Mouse (Mus musculus): Measurements from ENCODE around the gene Uba3. TPM values are rescaled to one million over a fixed set of nuclear protein-coding genes. Genes with fewer than 3 reads are reported as not detected.

Uba3 gene
- polyA plus RNA-seq, 1 experiment: 18.5 TPM

DNA sequence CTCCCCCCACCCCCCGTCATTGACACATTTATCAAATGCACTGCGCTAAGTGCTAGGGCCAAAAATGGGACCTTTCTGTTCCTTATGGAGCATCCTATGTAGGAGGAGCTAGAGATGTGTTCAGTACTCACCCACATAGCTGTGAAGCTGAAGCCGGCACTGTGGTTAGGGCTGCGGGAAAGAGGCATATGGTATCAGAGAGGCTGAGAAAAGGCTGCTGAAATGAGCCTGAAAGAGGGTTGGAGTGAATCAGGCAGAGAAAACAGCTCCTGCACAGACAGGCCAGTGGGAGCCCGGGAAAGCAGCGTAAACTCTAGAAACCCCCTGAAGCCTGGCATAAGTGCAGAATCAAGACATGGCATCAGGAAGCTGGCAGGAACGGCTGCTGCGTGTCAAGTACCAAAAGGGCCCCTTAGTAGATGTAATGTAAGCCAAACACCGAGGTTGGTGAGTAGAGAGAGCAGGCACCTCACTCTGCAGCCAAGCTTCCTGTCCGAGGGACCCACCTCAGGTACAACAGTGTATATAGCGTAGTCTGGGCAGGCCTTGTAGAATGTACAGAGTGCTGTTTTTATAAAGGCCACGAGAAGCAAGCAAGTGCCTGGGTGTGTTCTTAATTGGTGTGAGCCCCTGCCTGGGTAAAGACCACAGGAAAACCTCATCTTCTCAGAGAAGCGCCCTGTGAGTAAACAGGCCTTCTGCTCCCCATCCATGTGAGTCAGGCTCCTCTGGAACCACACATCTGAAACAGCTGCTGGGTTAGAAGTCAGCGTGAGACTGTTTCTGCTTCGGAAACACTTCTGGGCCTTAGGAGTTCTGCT lies 16.0 kb upstream of the Uba3 start:
- TF ChIP-seq POLR2A (IDR thresholded peaks at IDR 0.05; ENCODE audit: borderline replicate concordance, control insufficient read depth, low read depth, low read length): no peak
- no peak for TF ChIP-seq CTCF (IDR thresholded peaks at IDR 0.05; ENCODE audit: control insufficient read depth, insufficient read depth, low read length)
- 43% methylated on average over 15 of the region's 15 CpGs for WGBS
- no peak overlapping the region for H3K4me3 ChIP-seq (replicated peaks; ENCODE audit: control insufficient read depth, low read depth, low read length)
- no peak overlapping the region; the same call in 1 of the 2 replicates for H3K27ac ChIP-seq (ENCODE audit: control insufficient read depth, insufficient read depth, low read depth, low read length, poor library complexity)
- peaks cover 4% of the 10 kb centered on the region for H3K4me1 ChIP-seq (ENCODE audit: control insufficient read depth, insufficient read depth, low read length)

DNA sequence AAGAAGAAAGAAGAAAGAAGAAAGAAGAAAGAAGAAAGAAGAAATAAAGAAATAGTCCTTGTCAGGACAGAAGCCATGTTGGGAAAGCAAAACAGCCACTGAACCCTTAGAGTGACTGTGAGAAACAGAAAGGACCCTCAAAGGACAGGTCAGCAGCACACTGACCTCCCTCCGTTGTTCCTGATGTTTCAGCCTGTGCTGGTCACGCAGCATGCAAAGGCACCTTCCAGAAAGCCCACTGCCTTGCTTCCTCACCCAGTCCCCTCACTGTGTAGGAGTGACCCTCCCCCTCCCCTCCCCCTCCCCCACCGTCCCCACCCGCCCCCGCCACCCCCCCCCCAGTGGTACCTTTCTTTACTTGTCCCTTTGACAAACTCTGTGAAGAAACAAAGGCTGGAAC lies 15.2 kb upstream of the Uba3 start:
- TF ChIP-seq POLR2A (IDR thresholded peaks at IDR 0.05; ENCODE audit: borderline replicate concordance, control insufficient read depth, low read depth, low read length) (no peak), CTCF (IDR thresholded peaks at IDR 0.05; ENCODE audit: control insufficient read depth, insufficient read depth, low read length) (no peak)
- WGBS: 95% methylated on average over 2 of the region's 5 CpGs
- Histone ChIP-seq H3K4me3 (replicated peaks; ENCODE audit: control insufficient read depth, low read depth, low read length) (no peak overlapping the region), H3K27ac (ENCODE audit: control insufficient read depth, insufficient read depth, low read depth, low read length, poor library complexity) (no peak overlapping the region), H3K4me1 (ENCODE audit: control insufficient read depth, insufficient read depth, low read length) (peaks cover 4% of the 10 kb centered on the region)

DNA sequence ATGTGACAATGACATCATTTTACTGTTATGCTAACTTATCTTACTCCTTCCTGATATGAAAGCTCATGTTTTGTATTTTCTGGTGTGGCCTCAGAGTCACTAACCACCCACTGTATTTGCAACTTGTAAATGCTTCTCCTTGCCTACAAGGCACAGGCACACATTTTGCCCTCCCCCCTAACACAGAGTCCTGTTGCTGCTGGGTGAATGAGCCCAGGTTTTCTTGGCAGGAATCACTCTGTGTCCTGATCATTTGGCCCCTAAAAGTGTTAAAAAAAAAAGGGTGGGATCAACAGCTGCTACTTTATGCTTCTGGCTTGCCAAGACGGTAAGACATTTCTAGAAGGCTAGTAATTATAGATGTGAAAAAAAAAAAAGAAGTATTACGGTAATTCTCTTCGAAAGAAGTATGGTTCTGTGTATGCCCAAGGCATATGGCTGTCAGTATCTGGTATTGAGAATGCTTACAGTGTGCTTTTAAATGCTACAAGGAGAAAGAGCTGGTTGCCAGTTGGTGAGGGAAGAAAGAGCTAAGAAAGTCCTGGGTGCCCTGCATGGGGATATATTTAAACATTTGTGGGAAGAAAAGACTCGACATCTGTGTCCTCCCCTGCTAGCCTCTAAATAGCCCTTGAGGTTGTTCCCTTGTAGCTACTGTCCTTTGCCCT lies 10.8 kb upstream of the Uba3 start:
- peaks cover 1% of the 10 kb centered on the region; the same call in 1 of the 2 replicates for H3K4me1 ChIP-seq (ENCODE audit: control insufficient read depth, insufficient read depth, low read length)

DNA sequence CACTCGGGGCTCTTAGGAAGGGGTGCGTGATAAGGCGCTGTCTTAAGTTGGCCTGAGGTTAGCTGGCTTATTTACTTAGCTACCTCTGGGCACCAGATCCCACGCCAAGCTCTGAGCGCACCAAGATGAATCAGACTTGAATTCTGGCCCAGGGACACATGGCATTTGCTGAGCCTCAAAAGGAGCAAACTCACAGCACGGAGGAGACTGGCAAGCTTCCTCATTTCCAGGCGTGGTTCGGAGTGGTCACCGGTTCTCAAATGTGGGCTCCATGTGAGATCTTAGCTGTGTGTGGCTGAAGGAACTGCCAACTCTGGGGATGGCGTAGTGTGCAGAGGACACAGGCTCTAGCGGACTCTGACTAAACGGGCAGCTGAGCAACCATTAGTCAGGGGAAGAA lies 6.5 kb upstream of the Uba3 start:
- H3K27ac ChIP-seq (ENCODE audit: control insufficient read depth, insufficient read depth, low read depth, low read length, poor library complexity): no peak overlapping the region; the same call in 1 of the 2 replicates
- H3K4me3 ChIP-seq (replicated peaks; ENCODE audit: control insufficient read depth, low read depth, low read length): peak overlapping the region; percentile 33
- TF ChIP-seq POLR2A (IDR thresholded peaks at IDR 0.05; ENCODE audit: borderline replicate concordance, control insufficient read depth, low read depth, low read length) (no peak), CTCF (IDR thresholded peaks at IDR 0.05; ENCODE audit: control insufficient read depth, insufficient read depth, low read length) (no peak)
- H3K4me1 ChIP-seq (ENCODE audit: control insufficient read depth, insufficient read depth, low read length): peaks cover 1% of the 10 kb centered on the region; the same call in 1 of the 2 replicates
- WGBS: 2% methylated on average over 12 of the region's 12 CpGs

More for the DNA sequence above, 10.8 kb upstream of the Uba3 start:
- TF ChIP-seq CTCF (IDR thresholded peaks at IDR 0.05; ENCODE audit: control insufficient read depth, insufficient read depth, low read length) (no peak), POLR2A (IDR thresholded peaks at IDR 0.05; ENCODE audit: borderline replicate concordance, control insufficient read depth, low read depth, low read length) (no peak)
- H3K4me3 ChIP-seq (replicated peaks; ENCODE audit: control insufficient read depth, low read depth, low read length): no peak overlapping the region
- H3K27ac ChIP-seq (ENCODE audit: control insufficient read depth, insufficient read depth, low read depth, low read length, poor library complexity): no peak overlapping the region
- WGBS: 68% methylated on average over 4 of the region's 4 CpGs

DNA sequence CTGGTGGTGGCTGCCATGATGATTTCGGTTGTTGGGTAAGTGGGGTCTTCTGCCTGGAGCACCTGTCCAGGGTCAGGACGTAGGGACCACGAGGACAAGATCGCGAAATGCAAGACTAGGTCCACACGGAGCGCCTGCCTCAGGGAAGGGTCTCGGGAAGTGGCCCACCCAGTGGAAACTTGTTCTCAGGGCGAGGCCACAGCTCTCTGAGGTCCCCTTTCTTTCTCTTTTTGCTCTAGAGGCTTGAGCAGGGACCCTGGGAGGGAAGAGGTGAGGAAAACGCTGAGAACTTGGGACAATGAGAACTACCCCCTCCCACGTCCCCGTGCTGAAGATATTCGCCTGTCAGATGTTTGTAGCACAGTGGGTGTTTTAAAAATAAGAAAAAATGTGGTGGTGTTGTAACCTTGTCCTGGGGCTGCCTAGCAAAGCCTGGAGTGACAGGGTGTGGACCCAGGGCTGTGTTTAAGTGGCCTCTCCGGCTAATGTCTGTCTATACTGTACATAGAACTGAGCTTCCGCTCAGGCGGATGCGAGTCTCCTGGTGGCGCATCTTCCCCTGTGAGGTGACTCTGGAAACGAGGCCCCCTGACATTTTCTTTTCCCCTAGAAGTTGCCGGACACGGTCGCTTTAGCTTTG lies 5.6 kb upstream of the Uba3 start:
- peaks cover 1% of the 10 kb centered on the region; the same call in 1 of the 2 replicates for H3K4me1 ChIP-seq (ENCODE audit: control insufficient read depth, insufficient read depth, low read length)
- TF ChIP-seq POLR2A (IDR thresholded peaks at IDR 0.05; ENCODE audit: borderline replicate concordance, control insufficient read depth, low read depth, low read length) (no peak), CTCF (IDR thresholded peaks at IDR 0.05; ENCODE audit: control insufficient read depth, insufficient read depth, low read length) (no peak)
- H3K27ac ChIP-seq (ENCODE audit: control insufficient read depth, insufficient read depth, low read depth, low read length, poor library complexity): peak overlapping the region; percentile 79
- under 1% methylated on average over 22 of the region's 22 CpGs for WGBS
- H3K4me3 ChIP-seq (replicated peaks; ENCODE audit: control insufficient read depth, low read depth, low read length): peak overlapping the region; percentile 94

DNA sequence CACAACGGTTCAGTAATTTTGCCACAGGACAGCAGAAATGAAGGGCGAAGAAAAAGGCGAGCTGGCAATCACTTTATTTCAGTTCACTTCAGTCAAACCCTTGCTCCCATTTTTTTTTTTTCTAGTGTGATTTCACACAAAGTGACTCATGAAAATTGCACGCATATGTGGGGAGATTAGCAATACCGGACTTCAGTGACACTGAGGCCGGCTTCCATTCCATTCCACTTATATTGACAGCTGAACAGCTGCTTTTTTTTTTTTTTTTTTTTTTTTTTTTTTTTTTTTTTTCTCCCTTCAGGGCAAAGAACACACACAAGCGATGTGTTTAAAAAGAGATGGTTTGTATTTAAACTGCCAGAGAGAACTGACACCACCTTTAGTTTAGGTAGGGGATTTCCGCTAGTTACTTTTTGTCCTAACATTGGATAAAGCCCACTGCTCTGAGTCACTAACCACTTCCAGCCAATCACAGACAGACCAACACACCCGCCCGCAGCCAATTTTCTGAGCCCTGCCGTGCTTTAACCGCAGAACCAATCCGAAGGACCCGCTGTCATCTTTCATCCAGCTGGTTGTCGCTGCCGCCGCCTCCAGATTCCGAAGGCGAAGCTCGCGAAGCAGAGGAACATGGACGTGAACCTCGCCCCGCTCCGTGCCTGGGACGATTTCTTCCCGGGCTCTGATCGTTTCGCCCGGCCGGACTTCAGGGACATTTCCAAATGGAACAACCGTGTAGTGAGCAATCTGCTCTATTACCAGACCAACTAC lies 4.9 kb upstream of the Uba3 start, which contains the start of gene Arl6ip5:
Arl6ip5 (plus strand) TSS at position 499 of the 771 bp plus-strand sequence.
- Histone ChIP-seq H3K4me3 (replicated peaks; ENCODE audit: control insufficient read depth, low read depth, low read length) (peak within 1 kb of the TSS; percentile 94), H3K27ac (ENCODE audit: control insufficient read depth, insufficient read depth, low read depth, low read length, poor library complexity) (peak within 1 kb of the TSS; percentile 79), H3K4me1 (ENCODE audit: control insufficient read depth, insufficient read depth, low read length) (peaks cover 1% of the 10 kb centered on the region; the same call in 1 of the 2 replicates)
- 5% methylated on average over 32 of the region's 32 CpGs for WGBS
- TF ChIP-seq CTCF (IDR thresholded peaks at IDR 0.05; ENCODE audit: control insufficient read depth, insufficient read depth, low read length) (0 out of 2 replicates have a peak, but pooled peaks have one; percentile 4), POLR2A (IDR thresholded peaks at IDR 0.05; ENCODE audit: borderline replicate concordance, control insufficient read depth, low read depth, low read length) (peak; percentile 69; the same call in 1 of the 2 replicates)

DNA sequence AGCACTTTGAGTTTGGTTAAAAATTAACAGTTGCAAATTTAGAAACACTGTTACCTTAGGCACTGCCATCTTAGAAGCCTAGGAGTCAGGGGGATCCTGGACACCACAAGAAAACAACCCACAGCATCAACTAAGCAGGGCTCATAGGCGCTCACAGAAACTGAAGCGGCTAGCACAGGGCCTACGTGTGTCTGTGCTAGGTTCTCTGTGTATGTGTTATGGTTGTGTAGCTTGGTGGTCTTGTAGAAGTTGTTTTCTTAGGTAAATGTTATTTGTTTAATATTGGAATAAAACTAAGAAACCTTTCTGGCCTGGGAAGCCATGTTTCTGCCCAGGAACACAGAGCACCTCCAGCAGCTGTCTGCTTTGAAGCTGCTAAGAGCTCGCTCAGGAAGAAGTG lies 4.3 kb upstream of the Uba3 start:
- H3K4me1 ChIP-seq (ENCODE audit: control insufficient read depth, insufficient read depth, low read length): peaks cover 1% of the 10 kb centered on the region; the same call in 1 of the 2 replicates
- no peak overlapping the region for H3K4me3 ChIP-seq (replicated peaks; ENCODE audit: control insufficient read depth, low read depth, low read length)
- no peak for TF ChIP-seq POLR2A (IDR thresholded peaks at IDR 0.05; ENCODE audit: borderline replicate concordance, control insufficient read depth, low read depth, low read length)
- no peak for TF ChIP-seq CTCF (IDR thresholded peaks at IDR 0.05; ENCODE audit: control insufficient read depth, insufficient read depth, low read length)
- no peak overlapping the region for H3K27ac ChIP-seq (ENCODE audit: control insufficient read depth, insufficient read depth, low read depth, low read length, poor library complexity)
- WGBS: 85% methylated on average over 4 of the region's 4 CpGs
